Mouse (Mus musculus) gastrocnemius, postnatal 4 days (tissue): Measurements from ENCODE around the gene C1qtnf5. TPM values are rescaled to one million over a fixed set of nuclear protein-coding genes. Genes with fewer than 3 reads are reported as not detected.

ENCODE experiments used
- DNase-seq, 2 experiments: peaks; one replicate each; pipeline ENCODE4 v3.0.0; 2021 to 2022; ENCODE audit warnings: low spot score in 2 of 2, mixed read lengths in 2 of 2
- total RNA-seq, 2 experiments: library from RNA; stranded (reverse); gene quantifications; 2 replicates each; pipeline ENCODE4 v1.2.3; 2021

C1qtnf5 gene
- total RNA-seq, 2 experiments from 2014 or later: 12.9 to 15.0 TPM

- DNase-seq: peak; percentile 37 to 69
Measured at GRCm38 (mm10) chr9:44130034-44130433, 23.0 kb downstream of the C1qtnf5 start.

GRCm38 (mm10) chr9:44130581-44131275 is 23.7 kb downstream of the C1qtnf5 start:
- peak in 1 of 2 experiments; percentile 57 for DNase-seq

- DNase-seq: peak in 1 of 2 experiments; percentile 8
Measured at GRCm38 (mm10) chr9:44131276-44131590, 24.2 kb downstream of the C1qtnf5 start.

GRCm38 (mm10) chr9:44132200-44132599 is 25.2 kb downstream of the C1qtnf5 start:
- no peak for DNase-seq

- peak in 1 of 2 experiments; percentile 11 for DNase-seq
Measured at GRCm38 (mm10) chr9:44133287-44133686, 26.2 kb downstream of the C1qtnf5 start.

- peak; percentile 62 to 71 for DNase-seq
Measured at GRCm38 (mm10) chr9:44134101-44134850, 27.2 kb downstream of the C1qtnf5 start, which contains the start of gene Mcam. Mcam (plus strand) TSS chr9:44134469.

GRCm38 (mm10) chr9:44134851-44135730 is 28.0 kb downstream of the C1qtnf5 start:
- DNase-seq: peak in 1 of 2 experiments; percentile 60

GRCm38 (mm10) chr9:44135731-44136411 is 28.8 kb downstream of the C1qtnf5 start:
- DNase-seq: peak in 1 of 2 experiments; percentile 14

GRCm38 (mm10) chr9:44137846-44138245 is 30.8 kb downstream of the C1qtnf5 start:
- no peak for DNase-seq

- no peak for DNase-seq
Measured at GRCm38 (mm10) chr9:44141951-44142350, 34.9 kb downstream of the C1qtnf5 start.

GRCm38 (mm10) chr9:44143421-44143820 is 36.4 kb downstream of the C1qtnf5 start:
- DNase-seq: no peak

GRCm38 (mm10) chr9:44144023-44144717 is 37.1 kb downstream of the C1qtnf5 start:
- peak in 1 of 2 experiments; percentile 21 for DNase-seq

- no peak for DNase-seq
Measured at GRCm38 (mm10) chr9:44144718-44145060, 37.6 kb downstream of the C1qtnf5 start.

- peak in 1 of 2 experiments; percentile 24 for DNase-seq
Measured at GRCm38 (mm10) chr9:44147290-44147689, 40.2 kb downstream of the C1qtnf5 start.

Other genes with a start within 250 kb of the C1qtnf5 start
- 10 to 100 TPM; 21.7 to 33.0 TPM for gene Thy1, start 63.9 kb upstream of the C1qtnf5 start, total RNA-seq
- 100 to 1,000 TPM in 1 of 2 experiments, 10 to 100 TPM in 1; 96.7 to 121 TPM for gene Usp2, start 40.2 kb upstream of the C1qtnf5 start, total RNA-seq
- not detected for gene Mfrp, start 5.5 kb upstream of the C1qtnf5 start, total RNA-seq
- under 1 TPM in 1 of 2 experiments, not detected in 1; 0.10 TPM for gene Gm49380, start 6.3 kb downstream of the C1qtnf5 start, total RNA-seq
- gene Rnf26, start 6.3 kb downstream of the C1qtnf5 start, total RNA-seq: 10 to 100 TPM; 22.0 to 22.9 TPM
- 100 to 1,000 TPM; 156 to 169 TPM for gene Mcam, start 27.2 kb downstream of the C1qtnf5 start, total RNA-seq
- 10 to 100 TPM; 25.4 to 28.7 TPM for gene Cbl, start 126.8 kb downstream of the C1qtnf5 start, total RNA-seq
- not detected for gene Ccdc153, start 133.4 kb downstream of the C1qtnf5 start, total RNA-seq
- gene Pdzd3, start 144.2 kb downstream of the C1qtnf5 start, total RNA-seq: under 1 TPM; 0.37 to 0.39 TPM
- gene Nlrx1, start 161.4 kb downstream of the C1qtnf5 start, total RNA-seq: 10 to 100 TPM; 22.7 to 23.0 TPM
- 1 to 10 TPM; 1.5 TPM for gene Abcg4, start 181.4 kb downstream of the C1qtnf5 start, total RNA-seq
- 10 to 100 TPM; 11.2 to 13.7 TPM for gene Hinfp, start 198.4 kb downstream of the C1qtnf5 start, total RNA-seq
- 10 to 100 TPM; 10.5 to 12.8 TPM for gene C2cd2l, start 213.0 kb downstream of the C1qtnf5 start, total RNA-seq
- 10 to 100 TPM; 18.4 to 18.8 TPM for gene Dpagt1, start 218.8 kb downstream of the C1qtnf5 start, total RNA-seq
- 10 to 100 TPM; 80.5 to 93.0 TPM for gene H2afx, start 227.4 kb downstream of the C1qtnf5 start, total RNA-seq
- gene Hmbs, start 237.0 kb downstream of the C1qtnf5 start, total RNA-seq: 10 to 100 TPM; 33.7 to 34.0 TPM